11 mouse cellular contexts compared by ENCODE assay signal in genomic region chr10:19693629-19694028, GRCm38 (mm10). TPM values are rescaled to one million over a fixed set of nuclear protein-coding genes. Genes with fewer than 3 reads are reported as not detected.
A peak's percentile ranks its signal among the peaks of the same experiment; 100 is the strongest.
DNase-seq lines count a peak whose midpoint lies in the region; ATAC-seq and TF ChIP-seq lines count a peak whose summit lies in the region.
"Had no signal": no experiment of that assay in that cellular context is flagged by ENCODE, and none has a peak within 500 bp of the region (broad histone marks: within the 10 kb centered on the region; RNA-seq: fewer than 3 reads in every experiment).

No protein-coding gene starts in this region.

- H3K4me3 ChIP-seq in forebrain, postnatal 0 days (ENCODE audit: low read depth, low read length), result no peak overlapping the region
- H3K4me3 ChIP-seq in forebrain, embryonic 14.5 days (ENCODE audit: low read depth, low read length), result no peak overlapping the region
- no peak overlapping the region for H3K4me3 ChIP-seq in midbrain, embryonic 11.5 days (ENCODE audit: low read depth, low read length)
- H3K4me3 ChIP-seq in midbrain, embryonic 10.5 days, result no peak overlapping the region
- H3K4me3 ChIP-seq in embryonic facial prominence, embryonic 10.5 days, result no peak overlapping the region
- H3K4me3 ChIP-seq: forebrain, embryonic 12.5 days; midbrain, embryonic 12.5 days had no signal

- no peak for ATAC-seq in forebrain, postnatal 0 days
- ATAC-seq in forebrain, embryonic 14.5 days, result no peak
- ATAC-seq in midbrain, embryonic 11.5 days (ENCODE audit: low FRiP score), result no peak
- no peak for ATAC-seq in inflammation-experienced regulatory T-cells, adult 6 months

- no peak for DNase-seq in forebrain, postnatal 0 days
- DNase-seq in forebrain, embryonic 14.5 days (ENCODE audit: low spot score), result no peak
- DNase-seq in midbrain, embryonic 11.5 days (ENCODE audit: low spot score, missing footprints), result peak; percentile 88
- DNase-seq in midbrain, embryonic 10.5 days (ENCODE audit: low spot score), result no peak
- DNase-seq in embryonic facial prominence, embryonic 10.5 days (ENCODE audit: low spot score), result peak; percentile 30
- DNase-seq in splenic B cell, adult 2 months (ENCODE audit: low read depth, low spot score), result peak; percentile 22
- no peak for DNase-seq in yolk sac, embryonic 10.5 days (ENCODE audit: low spot score)

- H3K27ac ChIP-seq in forebrain, postnatal 0 days (ENCODE audit: low read depth, low read length), result no peak overlapping the region
- H3K27ac ChIP-seq in forebrain, embryonic 14.5 days (ENCODE audit: low read depth, low read length), result no peak overlapping the region
- no peak overlapping the region for H3K27ac ChIP-seq in midbrain, embryonic 11.5 days (ENCODE audit: low read depth, low read length)
- H3K27ac ChIP-seq in midbrain, embryonic 10.5 days (replicated peaks), result no peak overlapping the region
- no peak overlapping the region for H3K27ac ChIP-seq in embryonic facial prominence, embryonic 10.5 days (replicated peaks)
- H3K27ac ChIP-seq: forebrain, embryonic 12.5 days; midbrain, embryonic 12.5 days had no signal

- no peaks in the 10 kb centered on the region for H3K9me3 ChIP-seq in forebrain, postnatal 0 days (ENCODE audit: low read length)
- no peaks in the 10 kb centered on the region for H3K9me3 ChIP-seq in forebrain, embryonic 14.5 days (replicated peaks; ENCODE audit: control insufficient read depth, low read length)
- H3K9me3 ChIP-seq in midbrain, embryonic 11.5 days (ENCODE audit: control insufficient read depth, low read length), result no peaks in the 10 kb centered on the region
- H3K9me3 ChIP-seq in midbrain, embryonic 10.5 days (replicated peaks), result no peaks in the 10 kb centered on the region
- no peaks in the 10 kb centered on the region for H3K9me3 ChIP-seq in embryonic facial prominence, embryonic 10.5 days
- H3K9me3 ChIP-seq: forebrain, embryonic 12.5 days; midbrain, embryonic 12.5 days had no signal

- no peak overlapping the region for H3K4me2 ChIP-seq in forebrain, postnatal 0 days (ENCODE audit: low read depth)
- no peak overlapping the region for H3K4me2 ChIP-seq in forebrain, embryonic 14.5 days (ENCODE audit: low read length)
- no peak overlapping the region for H3K4me2 ChIP-seq in midbrain, embryonic 11.5 days
- H3K4me2 ChIP-seq: forebrain, embryonic 12.5 days; midbrain, embryonic 12.5 days had no signal

- H3K4me1 ChIP-seq in forebrain, postnatal 0 days (ENCODE audit: insufficient read depth), result no peaks in the 10 kb centered on the region
- H3K4me1 ChIP-seq in forebrain, embryonic 14.5 days (ENCODE audit: control insufficient read depth, insufficient read depth, low read length), result no peaks in the 10 kb centered on the region
- H3K4me1 ChIP-seq in midbrain, embryonic 11.5 days (ENCODE audit: control insufficient read depth, insufficient read depth, low read length), result no peaks in the 10 kb centered on the region
- no peaks in the 10 kb centered on the region for H3K4me1 ChIP-seq in midbrain, embryonic 10.5 days
- peaks cover 3% of the 10 kb centered on the region; the same call in 1 of the 2 replicates for H3K4me1 ChIP-seq in embryonic facial prominence, embryonic 10.5 days
- H3K4me1 ChIP-seq: forebrain, embryonic 12.5 days; midbrain, embryonic 12.5 days had no signal

- 79% methylated on average over 2 of the region's 2 CpGs for WGBS in forebrain, postnatal 0 days
- 72% methylated on average over 2 of the region's 2 CpGs for WGBS in forebrain, embryonic 14.5 days
- WGBS in midbrain, embryonic 11.5 days, result 69% methylated on average over 2 of the region's 2 CpGs
- WGBS in midbrain, embryonic 10.5 days, result 63% methylated on average over 2 of the region's 2 CpGs
- WGBS in embryonic facial prominence, embryonic 10.5 days, result 60% methylated on average over 2 of the region's 2 CpGs

- H3K9ac ChIP-seq in forebrain, postnatal 0 days, result no peak overlapping the region
- H3K9ac ChIP-seq in forebrain, embryonic 14.5 days (ENCODE audit: low read length), result no peak overlapping the region
- no peak overlapping the region for H3K9ac ChIP-seq in midbrain, embryonic 11.5 days (ENCODE audit: low read length)
- H3K9ac ChIP-seq: forebrain, embryonic 12.5 days; midbrain, embryonic 12.5 days had no signal

- no peaks in the 10 kb centered on the region for H3K27me3 ChIP-seq in forebrain, postnatal 0 days (ENCODE audit: insufficient read depth, low read length)
- no peaks in the 10 kb centered on the region for H3K27me3 ChIP-seq in forebrain, embryonic 14.5 days (replicated peaks; ENCODE audit: control insufficient read depth, insufficient read depth, low read length)
- H3K27me3 ChIP-seq in midbrain, embryonic 11.5 days (ENCODE audit: control insufficient read depth, insufficient read depth, low read length), result no peaks in the 10 kb centered on the region
- no peaks in the 10 kb centered on the region for H3K27me3 ChIP-seq in midbrain, embryonic 10.5 days (ENCODE audit: low read depth, poor library complexity, severe bottlenecking)
- no peaks in the 10 kb centered on the region for H3K27me3 ChIP-seq in embryonic facial prominence, embryonic 10.5 days (replicated peaks; ENCODE audit: low read depth, poor library complexity, severe bottlenecking)
- no peaks in the 10 kb centered on the region for H3K27me3 ChIP-seq in splenic B cell, adult 2 months (ENCODE audit: control insufficient read depth, insufficient read depth, low read length, poor library complexity, severe bottlenecking)
- H3K27me3 ChIP-seq: forebrain, embryonic 12.5 days; midbrain, embryonic 12.5 days had no signal

- no peaks in the 10 kb centered on the region for H3K36me3 ChIP-seq in forebrain, postnatal 0 days (ENCODE audit: insufficient read depth)
- H3K36me3 ChIP-seq in forebrain, embryonic 14.5 days (ENCODE audit: control insufficient read depth, insufficient read depth, low read length), result no peaks in the 10 kb centered on the region
- H3K36me3 ChIP-seq in midbrain, embryonic 11.5 days (ENCODE audit: control insufficient read depth, insufficient read depth, low read length), result no peaks in the 10 kb centered on the region
- no peaks in the 10 kb centered on the region for H3K36me3 ChIP-seq in midbrain, embryonic 10.5 days
- H3K36me3 ChIP-seq in embryonic facial prominence, embryonic 10.5 days (replicated peaks), result no peaks in the 10 kb centered on the region
- no peaks in the 10 kb centered on the region for H3K36me3 ChIP-seq in splenic B cell, adult 2 months (ENCODE audit: control insufficient read depth, insufficient read depth, low read length, poor library complexity, severe bottlenecking)
- H3K36me3 ChIP-seq: forebrain, embryonic 12.5 days; midbrain, embryonic 12.5 days had no signal

- TF ChIP-seq CTCF in forebrain, postnatal 0 days (IDR thresholded peaks at IDR 0.05; ENCODE audit: low read depth), result peak; percentile 35

RNA-seq across cellular contexts. Expression of gene Il20ra, which starts 18.7 kb away (rescaled TPM):
- total RNA-seq in forebrain, postnatal 0 days (2014; rRNA removed), result 0.19 TPM in 1 of 2 replicates, not detected in the other
- not detected in 2 replicates for polyA plus RNA-seq in forebrain, postnatal 0 days (2015; fragmentation: Nextera tagmentation; extraction: Ambion mirVana)
- not detected in 2 replicates for polyA plus RNA-seq in forebrain, embryonic 14.5 days (2014; fragmentation: Nextera tagmentation; extraction: Ambion mirVana)
- polyA plus RNA-seq in midbrain, embryonic 11.5 days (2014; fragmentation: Nextera tagmentation; extraction: Ambion mirVana), result 0.14 and 0.22 TPM in 2 replicates
- 0.06 and 0.12 TPM in 2 replicates for polyA plus RNA-seq in midbrain, embryonic 10.5 days (2016; fragmentation: Nextera tagmentation; extraction: Ambion mirVana)
- polyA plus RNA-seq in embryonic facial prominence, embryonic 10.5 days (2016; fragmentation: Nextera tagmentation; extraction: Ambion mirVana), result 0.14 TPM in 1 of 2 replicates, not detected in the other
- under 1 TPM in 1 of 3 experiments, not detected in 2; 0.73 TPM for polyA plus RNA-seq in inflammation-experienced regulatory T-cells, adult 6 months (2017; shearing (Covaris generic))
- total RNA-seq: heart, postnatal 14 days had no signal
- polyA plus RNA-seq: forebrain, embryonic 12.5 days; midbrain, embryonic 12.5 days had no signal

Comparison
In these comparisons a context has a peak if more than half of its experiments do, and no peak if none do; other contexts are left out.
1. DNase-seq: peak in midbrain, embryonic 11.5 days (single experiment), embryonic facial prominence, embryonic 10.5 days (single experiment) and splenic B cell, adult 2 months (single experiment); none in forebrain, postnatal 0 days (single experiment), forebrain, embryonic 14.5 days (single experiment), midbrain, embryonic 10.5 days (single experiment) and yolk sac, embryonic 10.5 days (single experiment).